Mouse (Mus musculus): ENCODE results near the gene Myf5.

GRCm38 (mm10) chr10:107467819-107468218 is 18.1 kb downstream of the Myf5 start:
- TF ChIP-seq CTCF (conservative IDR thresholded peaks at IDR 0.05; ENCODE audit: insufficient read depth, insufficient read length, low read depth, low read length) (no peak), POLR2A (IDR thresholded peaks at IDR 0.05; ENCODE audit: low read depth, low read length) (no peak)
